Mouse (Mus musculus) spleen, adult 2 months (tissue): Measurements from ENCODE around the gene G530012D18Rik.
"Not testable (repeated sequence)": the region's sequence is repeated elsewhere in the genome, so short reads cannot be mapped to it uniquely, and the experiment has no call there.

ENCODE experiments used
- CTCF ChIP-seq: fragments of 200-500 bp; IDR thresholded peaks from 2 replicates; pipeline ENCODE4 v1.5.1; 2011; ENCODE audit warnings: mild to moderate bottlenecking, inconsistent platforms; ENCODE audit not compliant: insufficient read depth, insufficient read length, insufficient replicate concordance; ENCODE audit errors: extremely low read depth
- POLR2A ChIP-seq: fragments of 200-500 bp; IDR thresholded peaks from 2 replicates; pipeline ENCODE4 v1.6.1; 2011; ENCODE audit warnings: low read depth, low read length, inconsistent platforms

DNA sequence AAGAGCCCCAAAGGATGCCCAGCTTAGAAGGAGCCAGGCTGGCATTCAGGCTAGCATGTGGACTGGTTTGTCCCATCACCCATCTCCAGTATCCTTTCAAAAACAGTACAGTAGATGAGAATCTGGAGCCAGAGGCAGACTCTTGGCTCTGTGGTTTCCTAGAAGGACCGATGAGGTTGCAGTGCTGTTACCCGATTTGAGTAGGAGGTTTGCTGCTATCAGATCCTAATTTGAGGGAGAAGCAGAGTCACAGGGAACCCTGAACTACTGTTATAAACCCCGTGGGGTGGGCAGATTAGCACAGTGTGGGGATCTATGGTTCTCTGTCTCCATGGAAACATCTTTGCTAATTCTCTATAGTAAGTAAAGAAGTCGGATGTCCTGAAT lies 4.7 kb downstream of the G530012D18Rik start:
- TF ChIP-seq POLR2A, CTCF: not testable (repeated sequence)
